Mouse (Mus musculus): Measurements from ENCODE around the gene BC048679. TPM values are rescaled to one million over a fixed set of nuclear protein-coding genes. Genes with fewer than 3 reads are reported as not detected.

The BC048679 gene
- total RNA-seq, 1 experiment from 2014 or later = not detected

- DNase-seq = no peak
Measured at GRCm38 (mm10) chr7:81476833-81477232, 21.2 kb downstream of the BC048679 start.

- no peak for DNase-seq
Measured at GRCm38 (mm10) chr7:81475221-81475620, 22.9 kb downstream of the BC048679 start.

GRCm38 (mm10) chr7:81464906-81465450, 33.1 kb downstream of the BC048679 start:
- DNase-seq = no peak

- DNase-seq = peak; percentile 50
Measured at GRCm38 (mm10) chr7:81464116-81464515, 34.0 kb downstream of the BC048679 start.

- DNase-seq = no peak
Measured at GRCm38 (mm10) chr7:81462815-81463214, 35.3 kb downstream of the BC048679 start.

GRCm38 (mm10) chr7:81455155-81455651, 42.9 kb downstream of the BC048679 start, which contains the start of gene Cpeb1:
Cpeb1 (minus strand) TSS chr7:81455465.
- DNase-seq = peak; percentile 85

- DNase-seq = peak; percentile 79
Measured at GRCm38 (mm10) chr7:81454331-81455039, 43.6 kb downstream of the BC048679 start.

- DNase-seq = peak; percentile 69
Measured at GRCm38 (mm10) chr7:81453443-81454274, 44.4 kb downstream of the BC048679 start.

- peak; percentile 71 for DNase-seq
Measured at GRCm38 (mm10) chr7:81452971-81453441, 45.1 kb downstream of the BC048679 start.

Other genes with a start within 250 kb of the BC048679 start
- 1,182 and 1,388 TPM in 2 replicates for gene Rps17, start 153.0 kb downstream of the BC048679 start, total RNA-seq (2021)
- gene Cpeb1, start 42.8 kb downstream of the BC048679 start, total RNA-seq (2021) = 13.1 and 17.1 TPM in 2 replicates
- 8.8 and 11.7 TPM in 2 replicates for gene Ap3b2, start 4.4 kb downstream of the BC048679 start, total RNA-seq (2021)
- 1.3 and 2.0 TPM in 2 replicates for gene Fsd2, start 68.7 kb upstream of the BC048679 start, total RNA-seq (2021)
- gene Whamm, start 73.0 kb upstream of the BC048679 start, total RNA-seq (2021) = 16.1 and 18.3 TPM in 2 replicates
- gene Homer2, start 209.2 kb upstream of the BC048679 start, total RNA-seq (2021) = 2.5 and 3.8 TPM in 2 replicates